Mouse (Mus musculus): ENCODE measurements around the gene Itga5.

The Itga5 gene

GRCm38 (mm10) chr15:103313495-103314095 lies 53.0 kb downstream of the Itga5 start:
- no peak for DNase-seq (ENCODE audit: low spot score in 2 of 2)

- no peak for DNase-seq (ENCODE audit: low spot score in 2 of 2)
Measured at GRCm38 (mm10) chr15:103310365-103310910, 56.1 kb downstream of the Itga5 start, which contains the start of gene Gpr84. Gene Gpr84, minus strand, starts transcription at chr15:103310612.

- DNase-seq (ENCODE audit: low spot score in 2 of 2) = no peak
Measured at GRCm38 (mm10) chr15:103308876-103309580, 57.5 kb downstream of the Itga5 start.

- DNase-seq (ENCODE audit: low spot score in 2 of 2) = no peak
Measured at GRCm38 (mm10) chr15:103308056-103308875, 58.3 kb downstream of the Itga5 start.

- peak; percentile 87 to 94 for DNase-seq (ENCODE audit: low spot score in 2 of 2)
Measured at GRCm38 (mm10) chr15:103307125-103307524, 59.4 kb downstream of the Itga5 start.

- DNase-seq (ENCODE audit: low spot score in 2 of 2) = no peak
Measured at GRCm38 (mm10) chr15:103305792-103306645, 60.5 kb downstream of the Itga5 start.

GRCm38 (mm10) chr15:103305070-103305678 lies 61.4 kb downstream of the Itga5 start:
- peak; percentile 94 to 98 for DNase-seq (ENCODE audit: low spot score in 2 of 2)

- no peak for DNase-seq (ENCODE audit: low spot score in 2 of 2)
Measured at GRCm38 (mm10) chr15:103304616-103304969, 62.0 kb downstream of the Itga5 start.

GRCm38 (mm10) chr15:103303916-103304615 lies 62.5 kb downstream of the Itga5 start:
- DNase-seq (ENCODE audit: low spot score in 2 of 2) = no peak

- no peak for DNase-seq (ENCODE audit: low spot score in 2 of 2)
Measured at GRCm38 (mm10) chr15:103302341-103303021, 64.1 kb downstream of the Itga5 start.

- DNase-seq (ENCODE audit: low spot score in 2 of 2) = no peak
Measured at GRCm38 (mm10) chr15:103301547-103302340, 64.8 kb downstream of the Itga5 start.

- no peak for DNase-seq (ENCODE audit: low spot score in 2 of 2)
Measured at GRCm38 (mm10) chr15:103301046-103301445, 65.5 kb downstream of the Itga5 start.

GRCm38 (mm10) chr15:103300560-103300959 lies 66.0 kb downstream of the Itga5 start:
- DNase-seq (ENCODE audit: low spot score in 2 of 2) = no peak

- DNase-seq (ENCODE audit: low spot score in 2 of 2) = no peak
Measured at GRCm38 (mm10) chr15:103300067-103300471, 66.5 kb downstream of the Itga5 start.

- no peak for DNase-seq (ENCODE audit: low spot score in 2 of 2)
Measured at GRCm38 (mm10) chr15:103299644-103300043, 66.9 kb downstream of the Itga5 start.

- no peak for DNase-seq (ENCODE audit: low spot score in 2 of 2)
Measured at GRCm38 (mm10) chr15:103298861-103299616, 67.5 kb downstream of the Itga5 start.

GRCm38 (mm10) chr15:103298026-103298425 lies 68.5 kb downstream of the Itga5 start:
- no peak for DNase-seq (ENCODE audit: low spot score in 2 of 2)

GRCm38 (mm10) chr15:103297313-103297712 lies 69.2 kb downstream of the Itga5 start:
- no peak for DNase-seq (ENCODE audit: low spot score in 2 of 2)
